Mouse (Mus musculus) macrophage (primary cell): ENCODE data around the gene Rnase4. TPM values are rescaled to one million over a fixed set of nuclear protein-coding genes. Genes with fewer than 3 reads are reported as not detected.

Experiments used
- H3K27ac ChIP-seq: fragments of 350-480 bp; formaldehyde crosslinking; 2 replicates; pipeline ENCODE4 v1.9.0; 2021
- H3K36me3 ChIP-seq: fragments of 350-480 bp; formaldehyde crosslinking; 2 replicates; pipeline ENCODE4 v1.9.0; 2021; ENCODE audit errors: inconsistent target
- H3K4me3 ChIP-seq: fragments of 350-480 bp; formaldehyde crosslinking; 2 replicates; pipeline ENCODE4 v1.9.0; 2021; ENCODE audit errors: inconsistent target
- H3K79me2 ChIP-seq: fragments of 350-480 bp; formaldehyde crosslinking; 2 replicates; pipeline ENCODE4 v1.9.0; 2021; ENCODE audit errors: inconsistent target
- WGBS: methylation state at CpG from one replicate; pipeline ENCODE4 v1.1.7; 2026; ENCODE audit warnings: inconsistent platforms; ENCODE audit not compliant: missing documents; 5-methylcytosine and 5-hydroxymethylcytosine counted together
- polyA plus RNA-seq: library from polyadenylated mRNA; stranded (reverse); fragments of 250-400 nt; gene quantifications from 3 replicates; pipeline ENCODE4 v1.2.4, GENCODE M21; 2018; ENCODE audit warnings: inconsistent platforms
- total RNA-seq, 78 experiments: library from RNA; depleted of rRNA; stranded (reverse); fragments of 250-400 nt; gene quantifications; 1 replicate in 9 of 78; 2 replicates in 24 of 78; 3 replicates in 43 of 78; 4 replicates in 2 of 78; pipeline ENCODE4 v1.2.4; 2018; ENCODE audit warnings: inconsistent platforms in 56 of 78

Gene Rnase4
- total RNA-seq (2018; cell fraction: chromatin; rRNA removed) = 10 to 100 TPM in 5 of 26 experiments, 1 to 10 TPM in 18, under 1 TPM in 3; 0.58 to 32.5 (median 4.5) TPM
- total RNA-seq (2018; cell fraction: cytosol; rRNA removed) = 100 to 1,000 TPM in 11 of 26 experiments, 10 to 100 TPM in 15; 48.9 to 175 (median 76.0) TPM
- 10 to 100 TPM; 11.5 to 94.0 (median 37.5) TPM for total RNA-seq (2018; cell fraction: nucleus; rRNA removed)
- 71.8 to 173 TPM (median 117 TPM) in 3 replicates for polyA plus RNA-seq

DNA sequence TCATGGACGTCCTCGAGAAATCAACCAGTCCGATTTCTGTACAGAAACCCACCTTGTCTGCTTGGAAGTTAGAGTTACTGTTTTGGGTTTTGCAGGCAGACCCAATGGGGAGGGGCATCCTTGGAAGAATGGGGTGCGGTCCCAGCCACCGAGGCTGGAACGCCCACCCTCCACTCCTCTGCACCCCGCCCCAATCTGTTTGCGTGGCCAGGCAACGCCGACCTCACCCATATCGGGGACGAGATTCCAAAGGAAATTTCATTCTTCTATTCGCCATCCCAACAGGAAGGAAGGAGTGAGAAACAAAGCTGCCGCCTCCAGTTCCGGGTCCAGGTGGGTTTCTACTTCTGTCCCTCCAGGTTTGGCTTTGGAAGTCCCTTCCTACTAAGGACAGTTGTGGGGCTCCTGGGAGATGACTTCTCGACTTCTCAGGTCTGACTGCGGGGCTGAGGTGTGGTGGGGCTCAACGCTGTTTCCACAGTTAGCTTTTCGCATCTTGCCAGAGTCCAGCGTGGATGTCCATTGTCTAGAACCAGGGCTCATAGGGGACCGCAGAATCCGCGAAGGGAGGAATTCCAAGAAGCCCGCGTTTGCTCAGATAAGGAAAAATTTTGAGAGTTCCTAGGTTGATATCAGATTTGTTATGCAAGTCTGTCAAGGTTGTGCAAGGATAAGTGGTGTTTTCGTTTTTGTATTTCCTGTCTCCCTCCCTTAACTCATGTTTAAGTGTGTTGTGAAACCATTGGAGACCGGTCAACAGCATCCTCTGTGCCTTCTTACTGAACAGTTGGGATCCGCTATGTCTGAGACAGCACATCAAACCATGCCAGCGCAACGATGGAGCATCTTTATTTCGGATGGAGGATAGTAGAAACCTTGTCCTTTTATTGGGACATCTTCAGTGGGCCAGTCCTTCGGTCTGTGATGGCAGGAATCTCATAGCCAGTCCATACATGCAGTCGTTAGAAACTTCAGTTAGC lies at the start of gene Rnase4, which contains the start of gene Ang:
Rnase4 (plus strand) TSS at position 157 of the 980 bp plus-strand sequence.
Ang (plus strand) TSS at position 230 of the 980 bp plus-strand sequence.
- H3K79me2 ChIP-seq = peaks cover 25% of the 10 kb centered on the region
- H3K27ac ChIP-seq = peak within 1 kb of the TSS; percentile 98
- peak within 1 kb of the TSS; percentile 72 for H3K4me3 ChIP-seq
- WGBS = 10% methylated on average over 32 of the region's 33 CpGs
- no peaks in the 10 kb centered on the region for H3K36me3 ChIP-seq

DNA sequence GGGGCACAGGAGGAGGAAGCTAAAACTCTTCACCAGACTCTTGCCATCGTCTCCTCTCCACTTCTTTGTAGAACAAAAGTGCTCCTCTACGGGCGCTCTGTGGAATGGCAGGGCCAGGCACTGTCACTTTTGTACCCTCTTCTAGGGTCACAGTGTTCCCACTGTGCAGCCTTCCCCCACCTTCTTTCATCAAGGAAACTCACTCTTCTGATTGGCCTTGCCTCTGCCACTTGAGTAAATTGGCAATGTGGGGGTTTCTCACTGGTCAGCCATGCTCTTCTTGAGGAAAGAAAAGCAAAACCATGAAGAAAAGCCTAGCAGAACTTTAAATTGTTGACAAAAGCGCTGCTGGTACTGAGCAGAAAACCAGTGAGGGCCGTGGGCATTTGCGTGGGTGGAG lies 49.1 kb upstream of the Rnase4 start, which contains the start of gene Rnase9:
Rnase9 (minus strand) TSS at position 101 of the 400 bp plus-strand sequence.
- WGBS = 89% methylated on average over 5 of the region's 6 CpGs

DNA sequence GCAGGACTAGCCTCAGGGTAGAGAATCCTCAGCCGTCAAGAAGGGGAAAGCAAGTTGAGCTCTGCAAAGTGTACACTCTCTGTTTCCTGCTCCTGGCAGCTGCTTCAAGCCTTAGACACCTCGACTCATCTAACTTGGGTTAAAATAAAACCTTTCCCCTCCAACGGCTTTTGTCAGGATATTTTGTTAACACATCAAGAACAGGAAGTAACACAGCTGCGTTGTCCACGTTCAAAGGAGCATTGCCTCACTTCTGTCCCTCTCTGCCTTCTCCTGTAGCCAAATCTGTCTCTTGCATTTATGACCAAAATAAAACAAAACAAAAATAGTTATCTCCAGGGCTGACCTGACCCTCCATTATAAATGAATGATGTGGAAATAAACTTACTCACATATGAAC lies 43.0 kb upstream of the Rnase4 start:
- H3K79me2 ChIP-seq = no peaks in the 10 kb centered on the region

More for the DNA sequence above, 49.1 kb upstream of the Rnase4 start, which contains the start of gene Rnase9:
- Histone ChIP-seq H3K4me3 (no peak within 1 kb of the TSS), H3K27ac (no peak within 1 kb of the TSS), H3K79me2 (no peaks in the 10 kb centered on the region), H3K36me3 (no peaks in the 10 kb centered on the region)

DNA sequence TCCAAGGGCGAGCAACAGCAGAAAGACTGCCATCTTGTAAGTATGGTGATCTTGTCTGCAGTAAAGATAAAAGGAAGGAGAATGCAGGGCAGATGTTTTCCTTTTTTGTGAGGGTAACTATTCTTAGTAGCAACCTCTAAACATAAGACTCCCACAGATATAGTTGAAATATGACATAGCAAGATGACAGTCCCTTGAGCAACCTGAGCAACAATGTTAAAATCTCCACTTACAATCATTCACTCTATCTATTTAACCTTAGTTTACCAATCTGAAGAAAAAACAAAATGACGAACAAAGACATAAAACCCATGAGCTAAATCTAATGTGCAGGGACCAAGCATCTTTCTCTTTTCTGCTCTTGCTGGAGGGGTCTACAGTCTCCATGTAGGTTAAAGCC lies 40.8 kb upstream of the Rnase4 start, which contains the start of gene Rnase11:
Rnase11 (minus strand) TSS at position 101 of the 400 bp plus-strand sequence.
- H3K79me2 ChIP-seq = no peaks in the 10 kb centered on the region
- 100% methylated on average over 2 of the region's 2 CpGs for whole genome bisulfite sequencing
- H3K27ac ChIP-seq = no peak within 1 kb of the TSS
- H3K36me3 ChIP-seq = no peaks in the 10 kb centered on the region
- H3K4me3 ChIP-seq = no peak within 1 kb of the TSS

More for the DNA sequence above, 43.0 kb upstream of the Rnase4 start:
- Histone ChIP-seq H3K4me3 (no peak overlapping the region), H3K27ac (no peak overlapping the region), H3K36me3 (no peaks in the 10 kb centered on the region)
- 0% methylated on average over 5 of the region's 5 CpGs for WGBS

DNA sequence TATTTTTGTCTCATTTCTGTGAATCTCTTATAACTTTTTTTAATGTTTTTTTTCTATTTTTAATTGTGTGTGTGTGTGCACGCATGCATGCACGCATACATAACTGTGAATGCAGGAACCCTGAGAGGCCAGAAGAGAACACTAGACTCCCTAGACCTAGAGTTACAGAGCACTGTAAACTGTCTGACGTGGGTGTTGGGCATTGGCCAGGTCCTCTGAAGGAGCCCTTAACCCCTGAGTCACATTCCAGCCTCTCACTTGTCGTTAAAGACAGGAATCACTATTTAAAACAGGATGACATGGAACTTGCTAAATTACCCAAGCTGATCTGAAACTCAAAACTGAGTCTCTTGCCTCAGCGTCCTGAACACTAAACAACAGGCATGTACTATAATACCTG lies 38.9 kb upstream of the Rnase4 start:
- no peaks in the 10 kb centered on the region for H3K79me2 ChIP-seq
- no peaks in the 10 kb centered on the region for H3K36me3 ChIP-seq
- 74% methylated on average over 5 of the region's 5 CpGs for WGBS
- no peak overlapping the region for H3K4me3 ChIP-seq
- H3K27ac ChIP-seq = no peak overlapping the region

DNA sequence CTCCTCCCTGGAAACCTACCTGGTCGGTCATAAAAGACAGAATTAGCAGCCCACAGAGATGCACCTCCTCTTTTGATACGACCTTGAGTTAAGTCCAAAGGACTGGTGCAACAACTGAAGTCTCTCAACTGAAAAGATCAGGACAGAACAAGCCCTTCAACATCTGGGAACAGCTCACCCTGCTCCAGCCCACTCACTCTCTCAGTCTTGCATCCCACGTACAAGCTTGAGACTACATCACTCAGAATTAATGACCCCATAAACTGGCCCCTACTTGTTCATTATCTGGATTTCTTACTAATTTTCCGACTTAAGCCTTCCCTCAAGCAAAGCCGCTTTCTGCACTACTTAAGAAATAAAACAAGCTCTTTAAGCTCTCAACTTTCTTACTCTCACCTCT lies 37.7 kb upstream of the Rnase4 start:
- 91% methylated on average over 5 of the region's 5 CpGs for WGBS
- Histone ChIP-seq H3K79me2 (no peaks in the 10 kb centered on the region), H3K27ac (no peak overlapping the region), H3K36me3 (no peaks in the 10 kb centered on the region), H3K4me3 (no peak overlapping the region)

DNA sequence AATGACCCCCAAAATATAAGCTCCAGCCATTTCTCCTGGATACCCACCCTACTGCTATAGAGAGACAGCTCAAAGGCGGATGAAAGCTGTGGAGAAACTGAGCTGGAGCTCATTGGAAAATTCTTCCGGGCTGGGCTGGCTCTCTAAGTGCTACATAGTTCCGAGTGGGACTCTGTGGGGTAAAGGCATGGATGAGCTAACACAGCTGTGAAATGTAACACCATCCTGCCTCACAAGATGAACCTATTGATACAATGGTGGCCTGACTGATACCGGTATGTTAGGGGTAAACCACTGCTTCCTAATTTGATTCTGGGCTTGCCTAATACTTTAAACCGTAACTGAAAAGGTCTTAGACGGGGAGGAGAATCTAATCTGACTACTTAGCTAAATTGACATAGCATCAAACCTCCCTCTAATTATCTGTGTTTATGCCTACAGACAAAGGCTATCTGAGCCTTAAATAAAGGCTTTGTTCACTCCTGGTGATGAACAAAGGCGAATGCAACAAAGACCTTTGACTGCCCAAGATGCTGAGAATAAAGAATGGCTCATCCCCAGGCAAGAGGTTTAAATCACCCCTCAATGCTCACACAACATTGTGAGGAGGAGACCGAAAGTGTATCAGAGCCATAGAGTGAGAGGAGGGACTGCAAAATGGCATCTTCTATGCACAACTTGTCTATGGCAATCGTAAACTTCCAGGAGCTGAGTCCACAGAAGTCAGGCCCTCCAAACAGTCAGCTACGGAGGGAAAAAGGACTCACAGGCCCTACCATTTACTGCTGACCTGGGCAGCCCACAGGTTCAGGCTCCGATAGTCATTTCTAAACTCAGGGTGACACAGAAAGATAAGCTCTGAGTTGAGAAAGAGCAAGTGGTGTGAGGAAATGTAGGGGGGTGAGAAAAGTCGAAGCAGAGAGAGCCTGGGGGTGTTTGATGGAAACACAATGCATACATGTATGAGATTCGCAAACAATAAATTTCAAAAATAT lies 36.3 kb upstream of the Rnase4 start:
- Histone ChIP-seq H3K27ac (no peak overlapping the region), H3K4me3 (no peak overlapping the region), H3K79me2 (no peaks in the 10 kb centered on the region), H3K36me3 (no peaks in the 10 kb centered on the region)
- WGBS = 82% methylated on average over 13 of the region's 13 CpGs

DNA sequence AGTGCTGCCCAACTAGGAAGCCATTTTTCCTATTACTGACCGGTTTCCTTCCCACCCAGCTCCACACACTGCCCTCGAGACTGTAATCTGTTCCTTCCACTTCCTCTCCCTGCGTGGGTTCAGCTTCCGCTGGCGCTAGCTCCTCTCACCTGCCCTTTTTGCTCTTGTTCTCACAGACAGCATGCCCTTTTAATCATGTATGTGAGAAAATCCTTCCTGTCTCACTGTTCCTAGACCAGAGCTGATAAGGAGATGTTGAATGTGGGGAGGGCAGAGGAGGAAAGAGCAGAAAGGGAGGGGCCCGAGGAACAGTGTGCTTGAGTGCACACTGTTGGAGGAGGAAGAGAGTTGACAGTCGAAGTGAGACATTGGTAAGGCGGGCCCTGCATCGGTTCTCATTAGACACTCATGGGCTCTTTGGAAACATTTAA lies 33.5 kb upstream of the Rnase4 start, which contains the start of gene Rnase12:
Rnase12 (minus strand) TSS at position 261 of the 431 bp plus-strand sequence.
- 15% methylated on average over 9 of the region's 9 CpGs for WGBS
- H3K27ac ChIP-seq = no peak within 1 kb of the TSS
- H3K79me2 ChIP-seq = no peaks in the 10 kb centered on the region
- no peak within 1 kb of the TSS for H3K4me3 ChIP-seq
- no peaks in the 10 kb centered on the region for H3K36me3 ChIP-seq

DNA sequence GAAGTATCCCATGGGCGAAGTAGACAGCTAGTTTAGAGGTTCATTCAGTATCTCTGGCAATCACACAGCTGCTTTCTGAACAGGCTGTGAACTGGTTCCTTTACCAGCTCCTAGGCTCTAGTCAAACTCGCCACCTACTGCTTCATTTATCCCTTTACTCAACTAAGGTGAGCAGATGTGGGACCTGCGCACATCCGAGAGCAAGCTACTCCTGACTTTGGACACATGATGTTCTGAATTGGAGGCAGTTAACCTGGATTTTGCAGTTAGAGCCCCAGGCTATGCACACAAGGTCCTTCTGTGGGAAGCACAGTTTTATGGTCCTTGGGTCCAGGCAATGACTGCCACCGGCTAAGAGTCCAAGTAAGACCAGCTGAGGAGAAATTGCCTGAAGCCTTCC lies 30.1 kb upstream of the Rnase4 start:
- Histone ChIP-seq H3K4me3 (no peak overlapping the region), H3K36me3 (no peaks in the 10 kb centered on the region), H3K27ac (no peak overlapping the region), H3K79me2 (no peaks in the 10 kb centered on the region)
- WGBS = 92% methylated on average over 5 of the region's 5 CpGs

DNA sequence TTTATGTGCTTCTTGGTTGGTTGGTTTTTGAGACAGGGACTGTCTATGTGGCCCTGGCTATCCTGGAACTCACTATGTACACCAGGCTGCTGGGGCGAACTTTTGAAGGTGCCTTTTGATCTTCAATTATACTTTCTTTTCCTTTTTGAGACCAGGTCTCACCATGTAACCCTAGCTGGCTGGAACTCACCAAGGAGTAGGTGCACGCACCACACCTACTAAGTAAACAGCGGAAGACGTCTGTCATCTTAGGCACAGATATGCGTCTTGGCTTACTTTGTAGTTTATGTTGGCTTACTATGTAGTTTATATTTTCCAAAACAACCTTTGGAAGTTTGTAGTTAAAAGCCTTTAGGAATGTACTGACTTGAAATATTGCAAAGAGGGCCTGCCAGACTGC lies 21.9 kb upstream of the Rnase4 start:
- no peaks in the 10 kb centered on the region for H3K79me2 ChIP-seq
- 96% methylated on average over 5 of the region's 5 CpGs for whole genome bisulfite sequencing
- H3K27ac ChIP-seq = no peak overlapping the region
- H3K4me3 ChIP-seq = no peak overlapping the region
- no peaks in the 10 kb centered on the region for H3K36me3 ChIP-seq

DNA sequence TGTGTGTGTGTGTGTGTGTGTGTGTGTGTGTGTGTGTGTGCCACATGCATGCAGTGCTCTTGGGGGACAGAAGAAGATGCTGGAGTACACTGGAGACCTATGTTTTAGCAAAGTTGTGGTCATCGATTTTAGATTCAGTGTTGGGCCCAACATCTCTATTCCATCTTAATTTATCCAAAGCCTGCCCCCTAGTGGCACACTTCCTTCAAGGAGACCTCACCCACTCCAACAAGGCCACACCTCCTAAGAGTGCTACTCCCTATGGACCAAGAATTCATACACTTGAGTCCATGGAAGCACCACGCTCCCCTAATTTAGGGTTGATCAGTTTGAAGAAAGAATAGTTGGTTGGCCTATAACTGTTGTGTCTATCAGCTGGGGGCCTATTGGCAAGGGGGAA lies 21.3 kb upstream of the Rnase4 start:
- Histone ChIP-seq H3K79me2 (no peaks in the 10 kb centered on the region), H3K36me3 (no peaks in the 10 kb centered on the region), H3K4me3 (no peak overlapping the region), H3K27ac (no peak overlapping the region)
- 92% methylated on average over 2 of the region's 2 CpGs for WGBS

DNA sequence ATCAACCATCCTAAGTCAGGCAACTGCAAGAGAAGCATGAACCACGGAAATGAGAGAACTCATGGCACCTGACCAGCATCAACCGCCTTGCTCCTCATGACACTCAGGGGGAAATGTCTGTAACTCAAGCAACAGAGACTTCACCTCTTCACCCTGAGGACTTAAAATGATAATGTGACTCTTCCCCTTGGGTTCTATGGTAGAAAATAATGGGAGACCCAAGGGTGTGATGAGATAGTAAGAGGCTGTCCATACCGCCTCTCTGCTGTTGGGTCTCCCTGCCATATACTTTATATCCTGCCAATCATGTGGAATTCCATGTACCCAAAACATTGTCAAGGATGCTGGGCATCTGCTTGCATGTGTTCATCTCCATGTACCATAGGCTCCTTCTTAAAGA lies 16.5 kb upstream of the Rnase4 start, which contains the start of gene Olfr750:
Olfr750 (minus strand) TSS at position 101 of the 400 bp plus-strand sequence.
- Histone ChIP-seq H3K79me2 (no peaks in the 10 kb centered on the region), H3K4me3 (no peak within 1 kb of the TSS), H3K27ac (no peak within 1 kb of the TSS), H3K36me3 (no peaks in the 10 kb centered on the region)
- 96% methylated on average over 3 of the region's 3 CpGs for whole genome bisulfite sequencing

DNA sequence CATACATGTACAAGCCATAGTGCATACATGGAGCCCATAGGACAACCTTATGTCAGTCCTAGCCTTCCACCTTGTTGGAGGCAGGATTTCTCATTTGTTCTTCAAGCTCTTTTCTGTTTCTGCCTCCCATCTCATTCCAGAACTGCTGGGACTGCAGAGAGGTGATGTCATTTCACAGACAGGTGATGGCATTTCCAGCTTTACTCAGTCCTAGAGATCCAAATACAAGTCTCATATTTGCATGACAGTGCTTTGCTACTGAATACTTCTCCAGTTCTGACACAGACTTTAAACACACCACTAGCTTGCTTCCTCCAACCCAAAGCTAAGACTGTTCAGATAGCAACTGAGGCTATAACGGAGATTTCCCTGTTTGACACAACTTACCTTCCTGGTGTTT lies 11.7 kb upstream of the Rnase4 start:
- WGBS = 92% methylated on average over 1 of the region's 1 CpGs
- H3K4me3 ChIP-seq = no peak overlapping the region
- H3K79me2 ChIP-seq = no peaks in the 10 kb centered on the region

DNA sequence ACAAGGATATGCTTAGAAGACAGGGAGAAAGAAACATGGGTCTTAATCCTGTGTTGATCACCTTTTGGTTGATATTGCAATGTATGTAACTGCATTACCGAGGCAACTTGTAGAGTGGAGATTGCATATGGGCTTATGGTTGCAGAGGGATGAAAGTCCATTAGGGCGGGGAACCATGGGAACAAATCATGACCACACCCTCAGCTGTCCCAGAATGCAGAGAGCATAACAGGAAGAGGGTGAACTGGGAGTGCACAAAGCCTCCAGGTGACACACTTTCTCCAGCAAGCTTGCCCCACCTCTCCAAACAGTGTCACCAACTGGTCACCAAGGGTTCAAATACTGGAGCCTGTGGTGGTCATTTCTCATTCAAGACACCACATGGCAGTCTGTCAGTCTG lies 9.8 kb upstream of the Rnase4 start:
- Histone ChIP-seq H3K27ac (no peak overlapping the region), H3K36me3 (no peaks in the 10 kb centered on the region), H3K4me3 (no peak overlapping the region), H3K79me2 (no peaks in the 10 kb centered on the region)
- WGBS = 87% methylated on average over 2 of the region's 2 CpGs

More for the DNA sequence above, 11.7 kb upstream of the Rnase4 start:
- no peak overlapping the region for H3K27ac ChIP-seq
- no peaks in the 10 kb centered on the region for H3K36me3 ChIP-seq
